Mouse (Mus musculus) naive thymus-derived CD4-positive, alpha-beta T cell, adult 2 months (primary cell): ENCODE data around the gene Foxn2.

Source experiments
- DNase-seq: peaks from one replicate; pipeline ENCODE4 v3.0.0-alpha.2; 2011; ENCODE audit warnings: low read depth

Foxn2 gene

GRCm38 (mm10) chr17:88493551-88493950, 53.0 kb downstream of the Foxn2 start:
- no peak for DNase-seq

GRCm38 (mm10) chr17:88494121-88494771, 53.7 kb downstream of the Foxn2 start:
- DNase-seq: no peak

- no peak for DNase-seq
These were observed 54.2 kb downstream of the Foxn2 start for GRCm38 (mm10) chr17:88494772-88495132.

- no peak for DNase-seq
These were observed 57.7 kb downstream of the Foxn2 start for GRCm38 (mm10) chr17:88498090-88498682.

GRCm38 (mm10) chr17:88504056-88504455, 63.5 kb downstream of the Foxn2 start:
- no peak for DNase-seq

- DNase-seq: no peak
These were observed 64.8 kb downstream of the Foxn2 start for GRCm38 (mm10) chr17:88505275-88505723.

- DNase-seq: no peak
These were observed 65.4 kb downstream of the Foxn2 start for GRCm38 (mm10) chr17:88505941-88506340.

- no peak for DNase-seq
These were observed 66.9 kb downstream of the Foxn2 start for GRCm38 (mm10) chr17:88507376-88507775.

- no peak for DNase-seq
These were observed 68.5 kb downstream of the Foxn2 start for GRCm38 (mm10) chr17:88508846-88509508.

- no peak for DNase-seq
These were observed 69.5 kb downstream of the Foxn2 start for GRCm38 (mm10) chr17:88509999-88510398.

GRCm38 (mm10) chr17:88511095-88511551, 70.6 kb downstream of the Foxn2 start:
- DNase-seq: peak; percentile 89

GRCm38 (mm10) chr17:88516477-88516876, 76.0 kb downstream of the Foxn2 start:
- DNase-seq: no peak

GRCm38 (mm10) chr17:88527781-88528180, 87.3 kb downstream of the Foxn2 start:
- peak; percentile 37 for DNase-seq

- DNase-seq: peak; percentile 97
These were observed 89.2 kb downstream of the Foxn2 start, which contains the start of gene Ppp1r21 for GRCm38 (mm10) chr17:88529519-88530235. Gene Ppp1r21 (plus strand): TSS chr17:88530118.

GRCm38 (mm10) chr17:88530236-88530619, 89.7 kb downstream of the Foxn2 start:
- DNase-seq: no peak

- DNase-seq: no peak
These were observed 90.2 kb downstream of the Foxn2 start for GRCm38 (mm10) chr17:88530667-88531066.

GRCm38 (mm10) chr17:88531176-88531575, 90.7 kb downstream of the Foxn2 start:
- no peak for DNase-seq

GRCm38 (mm10) chr17:88537842-88538430, 97.4 kb downstream of the Foxn2 start:
- DNase-seq: no peak
